9 mouse cellular contexts compared by ENCODE assay signal in the genomic region with DNA sequence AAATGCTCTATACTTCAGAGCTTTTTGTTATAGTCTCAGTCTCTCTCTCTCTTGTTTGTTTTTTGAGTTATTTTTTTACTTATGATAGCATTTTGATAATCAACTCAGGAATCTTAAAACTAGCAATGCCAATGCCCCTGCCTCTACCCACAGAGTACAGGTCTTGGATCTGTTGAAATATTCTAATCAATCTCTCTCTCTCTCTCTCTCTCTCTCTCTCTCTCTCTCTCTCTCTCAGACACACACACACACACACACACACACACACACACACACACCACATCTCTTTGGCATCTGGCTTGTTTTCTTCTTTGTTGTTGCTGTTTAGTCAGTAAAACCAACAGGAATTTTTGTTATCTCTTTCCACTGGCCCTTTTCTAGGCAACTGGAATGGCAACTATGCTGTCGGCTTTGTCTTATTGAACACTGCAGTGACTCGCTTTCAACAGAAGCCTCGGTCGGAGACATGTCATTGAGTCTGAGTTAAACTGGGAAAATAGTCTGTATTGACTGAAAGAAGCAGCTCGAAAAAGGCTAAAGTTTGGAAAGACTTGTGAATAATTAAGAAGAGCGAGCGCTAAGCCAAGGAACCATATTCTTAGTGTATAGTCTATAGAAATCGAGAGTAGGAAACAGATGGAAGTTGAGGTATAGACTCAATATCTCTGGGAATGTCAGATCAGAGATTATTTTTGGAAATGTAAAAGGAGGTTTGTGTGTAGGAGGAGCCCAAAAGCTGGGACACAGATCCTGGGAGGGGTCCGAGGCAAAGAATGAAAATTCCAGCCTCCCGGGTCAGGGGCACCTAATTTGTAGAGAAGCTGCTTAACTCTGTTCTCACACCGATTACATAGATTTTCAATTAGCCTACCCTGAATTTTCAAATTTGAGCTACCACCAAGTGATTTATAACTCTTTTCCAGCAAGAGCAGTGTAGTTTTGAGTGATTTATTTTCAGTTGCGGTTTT. TPM values are rescaled to one million over a fixed set of nuclear protein-coding genes. Genes with fewer than 3 reads are reported as not detected.
DNase-seq lines count a peak whose midpoint lies in the region; ATAC-seq and TF ChIP-seq lines count a peak whose summit lies in the region.
"Had no signal": no experiment of that assay in that cellular context is flagged by ENCODE, and none has a peak within 500 bp of the region (broad histone marks: within the 10 kb centered on the region; RNA-seq: fewer than 3 reads in every experiment).

No protein-coding gene starts in this region.

- peak overlapping the region; percentile 24 for H3K4me2 ChIP-seq in liver, embryonic 16.5 days (ENCODE audit: low read depth, low read length)
- H3K4me2 ChIP-seq in forebrain, embryonic 13.5 days = peak overlapping the region; percentile 56
- H3K4me2 ChIP-seq in intestine, postnatal 0 days (replicated peaks; ENCODE audit: low read depth) = peak overlapping the region; percentile 58

- no peaks in the 10 kb centered on the region for H3K27me3 ChIP-seq in liver, embryonic 16.5 days (ENCODE audit: control insufficient read depth, insufficient read depth, low read depth, low read length)
- H3K27me3 ChIP-seq in forebrain, embryonic 13.5 days = no peaks in the 10 kb centered on the region
- no peaks in the 10 kb centered on the region for H3K27me3 ChIP-seq in intestine, postnatal 0 days (replicated peaks; ENCODE audit: control insufficient read depth, insufficient read depth, low read length)

- no peak overlapping the region for H3K4me3 ChIP-seq in liver, embryonic 16.5 days (ENCODE audit: low read depth, low read length)
- peak overlapping the region; percentile 27 for H3K4me3 ChIP-seq in forebrain, embryonic 13.5 days
- H3K4me3 ChIP-seq in intestine, postnatal 0 days (ENCODE audit: low read depth, low read length) = peak overlapping the region; percentile 29

- no peaks in the 10 kb centered on the region for H3K4me1 ChIP-seq in liver, embryonic 16.5 days (ENCODE audit: control insufficient read depth, low read depth, low read length)
- H3K4me1 ChIP-seq in forebrain, embryonic 13.5 days = peaks cover 18% of the 10 kb centered on the region
- H3K4me1 ChIP-seq in intestine, postnatal 0 days (replicated peaks; ENCODE audit: control insufficient read depth, insufficient read depth, low read length) = no peaks in the 10 kb centered on the region

- no peak for ATAC-seq in liver, embryonic 16.5 days (ENCODE audit: low read depth)
- peak; percentile 50 for ATAC-seq in forebrain, embryonic 13.5 days
- ATAC-seq in intestine, postnatal 0 days = no peak
- no peak for ATAC-seq in erythroid progenitor cell, adult 5-6 weeks (replicated peaks; ENCODE audit: low FRiP score, poor library complexity, severe bottlenecking)

- H3K9ac ChIP-seq in liver, embryonic 16.5 days (ENCODE audit: low read depth, low read length) = no peak overlapping the region
- H3K9ac ChIP-seq in forebrain, embryonic 13.5 days = peak overlapping the region; percentile 18; the same call in 1 of the 2 replicates
- no peak overlapping the region for H3K9ac ChIP-seq in intestine, postnatal 0 days (ENCODE audit: low read depth, low read length)

- no peaks in the 10 kb centered on the region for H3K36me3 ChIP-seq in liver, embryonic 16.5 days (ENCODE audit: control insufficient read depth, insufficient read depth)
- H3K36me3 ChIP-seq in forebrain, embryonic 13.5 days (ENCODE audit: poor library complexity, severe bottlenecking) = no peaks in the 10 kb centered on the region
- no peaks in the 10 kb centered on the region for H3K36me3 ChIP-seq in intestine, postnatal 0 days (ENCODE audit: control insufficient read depth, insufficient read depth)

- DNase-seq in liver = no peak
- DNase-seq in retina, postnatal 1 day = peak; percentile 16
- DNase-seq in cerebellum, adult 9-11 months = no peak
- no peak for DNase-seq in urinary bladder, postnatal 4 days (ENCODE audit: low spot score in 2 of 2)
- DNase-seq: lung, postnatal 14 days had no signal

- WGBS in liver, embryonic 16.5 days (ENCODE audit: insufficient replicate concordance) = 57% methylated on average over 12 of the region's 12 CpGs
- WGBS in forebrain, embryonic 13.5 days = 23% methylated on average over 12 of the region's 12 CpGs
- 65% methylated on average over 12 of the region's 12 CpGs for WGBS in intestine, postnatal 0 days

- no peaks in the 10 kb centered on the region for H3K9me3 ChIP-seq in liver, embryonic 16.5 days (replicated peaks; ENCODE audit: control insufficient read depth, low read length)
- H3K9me3 ChIP-seq in forebrain, embryonic 13.5 days (replicated peaks) = no peaks in the 10 kb centered on the region
- no peaks in the 10 kb centered on the region for H3K9me3 ChIP-seq in intestine, postnatal 0 days (ENCODE audit: control insufficient read depth)

- TF ChIP-seq CTCF in intestine, postnatal 0 days (IDR thresholded peaks at IDR 0.05; ENCODE audit: low read depth) = no peak

- no peak overlapping the region for H3K27ac ChIP-seq in liver, embryonic 16.5 days (ENCODE audit: low read length)
- H3K27ac ChIP-seq in forebrain, embryonic 13.5 days = peak overlapping the region; percentile 54
- no peak overlapping the region for H3K27ac ChIP-seq in intestine, postnatal 0 days (ENCODE audit: low read depth, low read length)

RNA-seq across cellular contexts. Expression of a gene that starts 47.0 kb away (rescaled TPM):
- 0.18 and 0.24 TPM in 2 replicates for polyA plus RNA-seq in liver, embryonic 16.5 days (2015; fragmentation: Nextera tagmentation; extraction: Ambion mirVana)
- 21.1 TPM in 2 replicates for polyA plus RNA-seq in forebrain, embryonic 13.5 days (2015; fragmentation: Nextera tagmentation; extraction: Ambion mirVana)
- polyA plus RNA-seq in intestine, postnatal 0 days (2015; fragmentation: Nextera tagmentation; extraction: Ambion mirVana) = 1.3 and 1.6 TPM in 2 replicates
- 4.2 TPM in 1 of 2 replicates, not detected in the other for total RNA-seq in erythroid progenitor cell, adult 5-6 weeks (2015; ENCODE audit: low replicate concordance)
- not detected in 2 replicates for total RNA-seq in erythroid progenitor cell, adult 5-6 weeks (2017; ENCODE audit: low replicate concordance)
